Mouse (Mus musculus): ENCODE results near the gene Kank1. TPM values are rescaled to one million over a fixed set of nuclear protein-coding genes. Genes with fewer than 3 reads are reported as not detected.
"Not testable (repeated sequence)": the region's sequence is repeated elsewhere in the genome, so short reads cannot be mapped to it uniquely, and the experiment has no call there.

The Kank1 gene
- polyA plus RNA-seq, 1 experiment from 2014 or later: 23.1 TPM

GRCm38 (mm10) chr19:25446683-25447082 is 209.9 kb downstream of the Kank1 start:
- H3K36me3 ChIP-seq: no peaks in the 10 kb centered on the region
- H3K9me3 ChIP-seq (replicated peaks): no peaks in the 10 kb centered on the region
- H3K4me1 ChIP-seq: no peaks in the 10 kb centered on the region
- H3K27me3 ChIP-seq (ENCODE audit: low read depth, poor library complexity, severe bottlenecking): no peaks in the 10 kb centered on the region
- H3K4me3 ChIP-seq: no peak overlapping the region
- no peak for DNase-seq (ENCODE audit: low spot score)
- WGBS: 92% methylated on average over 2 of the region's 2 CpGs
- no peak overlapping the region for H3K27ac ChIP-seq (replicated peaks)

- Histone ChIP-seq H3K27ac (replicated peaks) (no peak overlapping the region), H3K4me1 (no peaks in the 10 kb centered on the region), H3K36me3 (no peaks in the 10 kb centered on the region), H3K27me3 (ENCODE audit: low read depth, poor library complexity, severe bottlenecking) (no peaks in the 10 kb centered on the region), H3K9me3 (replicated peaks) (no peaks in the 10 kb centered on the region), H3K4me3 (no peak overlapping the region)
- no peak for DNase-seq (ENCODE audit: low spot score)
- 82% methylated on average over 5 of the region's 5 CpGs for WGBS
These were observed 210.6 kb downstream of the Kank1 start for GRCm38 (mm10) chr19:25447373-25447772.

- Histone ChIP-seq H3K4me1 (no peaks in the 10 kb centered on the region), H3K9me3 (replicated peaks) (no peaks in the 10 kb centered on the region), H3K27me3 (ENCODE audit: low read depth, poor library complexity, severe bottlenecking) (no peaks in the 10 kb centered on the region), H3K4me3 (no peak overlapping the region), H3K36me3 (no peaks in the 10 kb centered on the region), H3K27ac (replicated peaks) (no peak overlapping the region)
- DNase-seq (ENCODE audit: low spot score): peak; percentile 53
- 54% methylated on average over 11 of the region's 11 CpGs for WGBS
These were observed 214.3 kb downstream of the Kank1 start for GRCm38 (mm10) chr19:25450869-25451629.

- 83% methylated on average over 5 of the region's 5 CpGs for WGBS
- Histone ChIP-seq H3K4me3 (no peak overlapping the region), H3K36me3 (no peaks in the 10 kb centered on the region), H3K27ac (replicated peaks) (no peak overlapping the region), H3K27me3 (ENCODE audit: low read depth, poor library complexity, severe bottlenecking) (no peaks in the 10 kb centered on the region), H3K4me1 (no peaks in the 10 kb centered on the region), H3K9me3 (replicated peaks) (no peaks in the 10 kb centered on the region)
- DNase-seq (ENCODE audit: low spot score): no peak
These were observed 216.4 kb downstream of the Kank1 start for GRCm38 (mm10) chr19:25453146-25453545.

GRCm38 (mm10) chr19:25460760-25461159 is 224.0 kb downstream of the Kank1 start:
- Histone ChIP-seq H3K27ac (replicated peaks) (no peak overlapping the region), H3K36me3 (no peaks in the 10 kb centered on the region), H3K27me3 (ENCODE audit: low read depth, poor library complexity, severe bottlenecking) (no peaks in the 10 kb centered on the region), H3K4me3 (no peak overlapping the region), H3K4me1 (no peaks in the 10 kb centered on the region), H3K9me3 (replicated peaks) (peaks cover 5% of the 10 kb centered on the region)
- 93% methylated on average over 8 of the region's 8 CpGs for WGBS
- DNase-seq (ENCODE audit: low spot score): no peak

GRCm38 (mm10) chr19:25461553-25462320 is 225.0 kb downstream of the Kank1 start:
- 86% methylated on average over 20 of the region's 20 CpGs for WGBS
- H3K9me3 ChIP-seq (replicated peaks): peaks cover 5% of the 10 kb centered on the region
- no peak overlapping the region for H3K27ac ChIP-seq (replicated peaks)
- no peak for DNase-seq (ENCODE audit: low spot score)
- H3K4me1 ChIP-seq: no peaks in the 10 kb centered on the region
- no peaks in the 10 kb centered on the region for H3K27me3 ChIP-seq (ENCODE audit: low read depth, poor library complexity, severe bottlenecking)
- H3K4me3 ChIP-seq: no peak overlapping the region
- no peaks in the 10 kb centered on the region for H3K36me3 ChIP-seq

- H3K36me3 ChIP-seq; H3K4me1 ChIP-seq; DNase-seq (ENCODE audit: low spot score); H3K27ac ChIP-seq (replicated peaks); H3K27me3 ChIP-seq (ENCODE audit: low read depth, poor library complexity, severe bottlenecking); H3K4me3 ChIP-seq: not testable (repeated sequence)
- H3K9me3 ChIP-seq (replicated peaks): peaks cover 21% of the 10 kb centered on the region
- WGBS: 62% methylated on average over 4 of the region's 4 CpGs
These were observed 239.0 kb downstream of the Kank1 start for GRCm38 (mm10) chr19:25475806-25476205.

GRCm38 (mm10) chr19:25479152-25479669 is 242.4 kb downstream of the Kank1 start:
- Histone ChIP-seq H3K4me1 (peaks cover 4% of the 10 kb centered on the region; the same call in 1 of the 2 replicates), H3K4me3 (no peak overlapping the region), H3K27ac (replicated peaks) (no peak overlapping the region), H3K9me3 (replicated peaks) (peaks cover 14% of the 10 kb centered on the region), H3K36me3 (no peaks in the 10 kb centered on the region), H3K27me3 (ENCODE audit: low read depth, poor library complexity, severe bottlenecking) (no peaks in the 10 kb centered on the region; the same call in 1 of the 2 replicates)
- 78% methylated on average over 5 of the region's 5 CpGs for WGBS
- no peak for DNase-seq (ENCODE audit: low spot score)

- DNase-seq (ENCODE audit: low spot score): no peak
- Histone ChIP-seq H3K27ac (replicated peaks) (no peak overlapping the region), H3K4me3 (no peak overlapping the region), H3K36me3 (no peaks in the 10 kb centered on the region), H3K4me1 (peaks cover 4% of the 10 kb centered on the region; the same call in 1 of the 2 replicates), H3K27me3 (ENCODE audit: low read depth, poor library complexity, severe bottlenecking) (peaks cover 10% of the 10 kb centered on the region), H3K9me3 (replicated peaks) (peaks cover 14% of the 10 kb centered on the region)
- WGBS: 86% methylated on average over 6 of the region's 6 CpGs
These were observed 244.0 kb downstream of the Kank1 start for GRCm38 (mm10) chr19:25480820-25481219.

Other genes with a start within 250 kb of the Kank1 start
- 1.8 TPM in 2 replicates for gene Dock8, start 237.4 kb upstream of the Kank1 start, polyA plus RNA-seq (2016; fragmentation: Nextera tagmentation; extraction: Ambion mirVana)

Data from midbrain, embryonic 10.5 days (tissue).